Mouse (Mus musculus): ENCODE results near the gene Gm4922. TPM values are rescaled to one million over a fixed set of nuclear protein-coding genes. Genes with fewer than 3 reads are reported as not detected.

Gm4922 gene
- total and polyA plus RNA-seq, 2 experiments from 2014 or later: 0.10 TPM; not detected in 1

DNA sequence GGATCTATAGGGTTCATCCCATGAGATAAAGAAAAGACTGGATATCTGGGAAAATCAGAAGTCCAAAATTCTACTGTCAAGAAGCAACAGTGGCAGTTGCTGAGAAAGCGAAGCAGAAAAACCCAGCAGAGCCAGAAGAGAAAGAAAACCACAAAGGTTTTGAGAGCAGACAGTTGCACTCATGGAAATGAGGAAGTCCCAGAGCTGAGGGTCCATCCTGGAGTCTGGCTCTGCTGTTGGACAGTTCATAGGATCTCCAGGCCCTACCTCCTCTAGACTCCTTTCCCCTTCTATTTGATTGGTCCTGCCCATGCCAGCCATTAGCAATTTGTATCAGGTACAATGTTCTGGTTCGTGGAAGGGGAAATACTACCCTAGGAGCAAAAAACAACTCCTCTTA is 39.5 kb upstream of the Gm4922 start:
- 80% methylated on average over 2 of the region's 2 CpGs for WGBS
- no peak for TF ChIP-seq CTCF (IDR thresholded peaks at IDR 0.05)
- no peak overlapping the region for H3K27ac ChIP-seq (ENCODE audit: low read depth, low read length)
- H3K27me3 ChIP-seq (ENCODE audit: insufficient read depth, low read length): no peaks in the 10 kb centered on the region
- DNase-seq (ENCODE audit: low spot score) (no peak), ATAC-seq (ENCODE audit: low FRiP score) (no peak)
- H3K9ac ChIP-seq (replicated peaks; ENCODE audit: low read length, poor library complexity, severe bottlenecking): no peak overlapping the region
- no peaks in the 10 kb centered on the region for H3K4me1 ChIP-seq (ENCODE audit: insufficient read depth, low read length)
- no peak overlapping the region for H3K4me3 ChIP-seq (ENCODE audit: low read depth, low read length)
- no peak overlapping the region for H3K4me2 ChIP-seq (ENCODE audit: low read depth, low read length, poor library complexity, severe bottlenecking)
- H3K9me3 ChIP-seq (ENCODE audit: low read length): no peaks in the 10 kb centered on the region
- H3K36me3 ChIP-seq (ENCODE audit: insufficient read depth, low read length): no peaks in the 10 kb centered on the region

GRCm38 (mm10) chr10:18825143-18825542 is 38.5 kb upstream of the Gm4922 start:
- Histone ChIP-seq H3K27me3 (ENCODE audit: insufficient read depth, low read length) (no peaks in the 10 kb centered on the region), H3K4me3 (ENCODE audit: low read depth, low read length) (no peak overlapping the region), H3K9ac (replicated peaks; ENCODE audit: low read length, poor library complexity, severe bottlenecking) (no peak overlapping the region), H3K4me2 (ENCODE audit: low read depth, low read length, poor library complexity, severe bottlenecking) (no peak overlapping the region), H3K9me3 (ENCODE audit: low read length) (no peaks in the 10 kb centered on the region), H3K36me3 (ENCODE audit: insufficient read depth, low read length) (no peaks in the 10 kb centered on the region), H3K27ac (ENCODE audit: low read depth, low read length) (no peak overlapping the region), H3K4me1 (ENCODE audit: insufficient read depth, low read length) (no peaks in the 10 kb centered on the region)
- ATAC-seq (ENCODE audit: low FRiP score) (no peak), DNase-seq (ENCODE audit: low spot score) (no peak)
- no peak for TF ChIP-seq CTCF (IDR thresholded peaks at IDR 0.05)

DNA sequence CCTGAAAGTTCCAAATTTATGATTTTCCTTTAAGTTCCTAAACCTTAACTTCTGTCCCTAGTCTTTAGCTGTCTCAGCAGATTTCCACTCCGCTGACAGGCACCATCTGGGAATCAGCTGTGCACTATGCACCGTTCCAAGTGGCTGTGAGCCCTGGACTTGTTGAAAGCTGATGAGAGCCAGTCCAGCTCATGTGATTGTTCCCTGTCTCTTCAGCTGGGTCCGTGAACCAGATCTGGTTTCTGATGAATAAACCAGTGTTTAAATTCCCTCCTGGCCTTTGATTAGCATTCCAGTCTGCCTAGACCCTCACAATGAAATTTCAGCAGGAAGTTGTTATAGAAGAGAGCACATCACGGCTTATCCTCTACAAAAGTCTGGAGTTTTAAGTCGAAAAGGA is 30.0 kb upstream of the Gm4922 start:
- peak; percentile 74 for ATAC-seq (ENCODE audit: low FRiP score)
- no peaks in the 10 kb centered on the region for H3K36me3 ChIP-seq (ENCODE audit: insufficient read depth, low read length)
- peak; percentile 69 for DNase-seq (ENCODE audit: low spot score)
- no peak overlapping the region for H3K9ac ChIP-seq (replicated peaks; ENCODE audit: low read length, poor library complexity, severe bottlenecking)
- no peak overlapping the region for H3K4me3 ChIP-seq (ENCODE audit: low read depth, low read length)
- H3K9me3 ChIP-seq (ENCODE audit: low read length): no peaks in the 10 kb centered on the region
- H3K4me2 ChIP-seq (ENCODE audit: low read depth, low read length, poor library complexity, severe bottlenecking): no peak overlapping the region
- no peak for TF ChIP-seq CTCF (IDR thresholded peaks at IDR 0.05)
- H3K27me3 ChIP-seq (ENCODE audit: insufficient read depth, low read length): no peaks in the 10 kb centered on the region
- H3K27ac ChIP-seq (ENCODE audit: low read depth, low read length): no peak overlapping the region
- no peaks in the 10 kb centered on the region for H3K4me1 ChIP-seq (ENCODE audit: insufficient read depth, low read length)
- 39% methylated on average over 5 of the region's 5 CpGs for WGBS

DNA sequence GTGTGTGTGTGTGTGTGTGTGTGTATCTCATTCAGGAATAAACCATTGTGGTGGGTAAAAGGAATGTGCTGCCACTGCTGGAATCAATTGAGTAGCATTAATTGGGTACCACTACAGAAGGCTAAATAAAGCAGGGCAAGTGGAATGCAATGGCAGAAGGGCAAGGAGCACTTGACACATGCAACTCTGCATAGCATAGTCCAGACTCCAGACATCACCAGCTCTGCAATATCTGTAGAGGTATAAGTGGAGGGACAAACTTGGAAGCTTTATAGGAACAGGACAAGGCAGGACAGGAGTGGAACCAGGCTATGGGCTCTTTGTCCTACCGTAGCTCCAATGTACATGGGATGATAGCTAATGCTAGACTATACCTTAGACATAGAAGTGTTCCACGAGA is 25.2 kb upstream of the Gm4922 start:
- no peak overlapping the region for H3K4me2 ChIP-seq (ENCODE audit: low read depth, low read length, poor library complexity, severe bottlenecking)
- H3K9me3 ChIP-seq (ENCODE audit: low read length): no peaks in the 10 kb centered on the region
- DNase-seq (ENCODE audit: low spot score) (no peak), ATAC-seq (ENCODE audit: low FRiP score) (no peak)
- no peak overlapping the region for H3K27ac ChIP-seq (ENCODE audit: low read depth, low read length)
- TF ChIP-seq CTCF (IDR thresholded peaks at IDR 0.05): no peak
- H3K9ac ChIP-seq (replicated peaks; ENCODE audit: low read length, poor library complexity, severe bottlenecking): no peak overlapping the region
- no peaks in the 10 kb centered on the region for H3K4me1 ChIP-seq (ENCODE audit: insufficient read depth, low read length)
- H3K4me3 ChIP-seq (ENCODE audit: low read depth, low read length): no peak overlapping the region
- H3K36me3 ChIP-seq (ENCODE audit: insufficient read depth, low read length): no peaks in the 10 kb centered on the region
- no peaks in the 10 kb centered on the region for H3K27me3 ChIP-seq (ENCODE audit: insufficient read depth, low read length)
- WGBS: 90% methylated on average over 2 of the region's 2 CpGs

DNA sequence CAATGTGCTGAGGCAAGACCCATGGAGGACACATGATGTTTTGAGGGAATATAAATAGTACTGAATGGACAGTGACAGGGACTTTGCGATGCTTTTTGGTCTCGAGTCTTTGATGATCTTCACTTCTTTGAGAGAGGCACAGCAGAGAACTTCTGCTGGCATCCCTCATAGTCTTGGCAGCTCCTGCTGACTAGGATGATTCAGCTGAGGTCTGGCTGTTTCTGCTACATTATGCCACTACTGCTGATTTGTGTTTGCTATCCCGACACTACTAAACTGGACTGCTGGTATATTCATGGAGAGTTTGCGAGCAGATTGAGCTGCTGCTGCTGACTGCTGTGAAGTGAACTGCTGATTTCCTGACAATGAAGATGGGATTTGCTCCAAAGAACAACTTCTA is 3.5 kb upstream of the Gm4922 start:
- no peaks in the 10 kb centered on the region for H3K9me3 ChIP-seq (ENCODE audit: low read length)
- TF ChIP-seq CTCF (IDR thresholded peaks at IDR 0.05): no peak
- H3K9ac ChIP-seq (replicated peaks; ENCODE audit: low read length, poor library complexity, severe bottlenecking): no peak overlapping the region
- no peak for DNase-seq (ENCODE audit: low spot score)
- H3K4me2 ChIP-seq (ENCODE audit: low read depth, low read length, poor library complexity, severe bottlenecking): no peak overlapping the region
- H3K4me1 ChIP-seq (ENCODE audit: insufficient read depth, low read length): no peaks in the 10 kb centered on the region
- H3K4me3 ChIP-seq (ENCODE audit: low read depth, low read length): no peak overlapping the region
- no peaks in the 10 kb centered on the region for H3K36me3 ChIP-seq (ENCODE audit: insufficient read depth, low read length)
- WGBS: 84% methylated on average over 4 of the region's 4 CpGs
- no peak for ATAC-seq (ENCODE audit: low FRiP score)
- no peak overlapping the region for H3K27ac ChIP-seq (ENCODE audit: low read depth, low read length)
- no peaks in the 10 kb centered on the region for H3K27me3 ChIP-seq (ENCODE audit: insufficient read depth, low read length)

DNA sequence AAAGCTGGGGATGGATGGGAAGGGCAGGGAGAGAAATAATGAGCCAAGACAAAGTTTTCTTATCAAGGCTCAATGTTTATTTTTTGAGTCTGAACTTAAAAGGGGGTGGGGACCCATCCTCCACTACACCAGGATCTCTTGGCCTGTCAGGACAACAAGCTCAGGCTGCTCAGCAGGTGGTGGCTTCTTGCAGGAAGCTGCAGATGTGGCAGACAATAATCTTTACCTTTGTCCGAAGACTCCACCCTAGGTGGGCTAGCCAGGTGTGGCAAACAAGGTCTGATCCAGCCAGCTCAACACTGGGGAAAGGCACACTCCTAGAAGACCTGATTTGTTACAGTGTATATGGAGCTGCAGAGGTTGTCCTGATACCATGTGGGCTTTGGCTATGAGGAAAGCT is 2.0 kb upstream of the Gm4922 start:
- no peaks in the 10 kb centered on the region for H3K36me3 ChIP-seq (ENCODE audit: insufficient read depth, low read length)
- no peaks in the 10 kb centered on the region for H3K4me1 ChIP-seq (ENCODE audit: insufficient read depth, low read length)
- H3K9ac ChIP-seq (replicated peaks; ENCODE audit: low read length, poor library complexity, severe bottlenecking): no peak overlapping the region
- DNase-seq (ENCODE audit: low spot score): no peak
- TF ChIP-seq CTCF (IDR thresholded peaks at IDR 0.05): no peak
- no peak overlapping the region for H3K27ac ChIP-seq (ENCODE audit: low read depth, low read length)
- H3K4me3 ChIP-seq (ENCODE audit: low read depth, low read length): no peak overlapping the region
- H3K4me2 ChIP-seq (ENCODE audit: low read depth, low read length, poor library complexity, severe bottlenecking): no peak overlapping the region
- H3K9me3 ChIP-seq (ENCODE audit: low read length): no peaks in the 10 kb centered on the region
- 60% methylated on average over 1 of the region's 1 CpGs for WGBS
- H3K27me3 ChIP-seq (ENCODE audit: insufficient read depth, low read length): no peaks in the 10 kb centered on the region
- no peak for ATAC-seq (ENCODE audit: low FRiP score)

- DNase-seq (ENCODE audit: low spot score) (no peak), ATAC-seq (ENCODE audit: low FRiP score) (no peak)
- no peaks in the 10 kb centered on the region for H3K9me3 ChIP-seq (ENCODE audit: low read length)
- no peak overlapping the region for H3K4me2 ChIP-seq (ENCODE audit: low read depth, low read length, poor library complexity, severe bottlenecking)
- WGBS: 69% methylated on average over 3 of the region's 3 CpGs
- H3K36me3 ChIP-seq (ENCODE audit: insufficient read depth, low read length): no peaks in the 10 kb centered on the region
- no peak overlapping the region for H3K9ac ChIP-seq (replicated peaks; ENCODE audit: low read length, poor library complexity, severe bottlenecking)
- no peaks in the 10 kb centered on the region for H3K4me1 ChIP-seq (ENCODE audit: insufficient read depth, low read length)
- no peak overlapping the region for H3K4me3 ChIP-seq (ENCODE audit: low read depth, low read length)
- no peaks in the 10 kb centered on the region for H3K27me3 ChIP-seq (ENCODE audit: insufficient read depth, low read length)
- no peak overlapping the region for H3K27ac ChIP-seq (ENCODE audit: low read depth, low read length)
- TF ChIP-seq CTCF (IDR thresholded peaks at IDR 0.05): no peak
These were observed 9.0 kb downstream of the Gm4922 start for GRCm38 (mm10) chr10:18777546-18777945.

Data from midbrain, postnatal 0 days (tissue).